Mouse (Mus musculus) lung, adult 2 months (tissue): ENCODE measurements at regions not wholly inside any gene's neighbourhood (a gene's known extent, or its start where the extent isn't known, plus 50 kb on each side); places are given as distances from the start of the nearest gene placed in this dataset.

Source experiments
- CTCF ChIP-seq: fragments of 200-500 bp; IDR thresholded peaks from 2 replicates; pipeline ENCODE4 v1.5.1; 2011; ENCODE audit warnings: mild to moderate bottlenecking, low read length, control low read depth; ENCODE audit not compliant: insufficient read depth
- POLR2A ChIP-seq: fragments of 200-500 bp; IDR thresholded peaks from 2 replicates; pipeline ENCODE4 v1.6.1; 2011; ENCODE audit warnings: low read depth, mild to moderate bottlenecking, control low read depth, low read length, borderline replicate concordance; ENCODE audit errors: extremely low read depth

- TF ChIP-seq CTCF (no peak), POLR2A (no peak)
Measured at GRCm38 (mm10) chr2:9525910-9526309, 355.1 kb upstream of the 4930412O13Rik start.
